Mouse (Mus musculus) megakaryocyte, adult 5-6 weeks (primary cell): ENCODE results near the gene Capn2. TPM values are rescaled to one million over a fixed set of nuclear protein-coding genes. Genes with fewer than 3 reads are reported as not detected.

Source experiments
- ATAC-seq: 2 replicates; pipeline ENCODE4 v1.8.0; 2016; ENCODE audit warnings: mild to moderate bottlenecking, inconsistent platforms; ENCODE audit not compliant: poor library complexity, severe bottlenecking
- total RNA-seq, 2 experiments: library from RNA; stranded (forward) in 1 of 2; stranded (reverse) in 1 of 2; fragments of 153-499, 151-499 nt in 1 of 2; fragments of 221-1000, 200-1000 nt in 1 of 2; gene quantifications; 2 replicates each; pipeline versions ENCODE4 v1.2.3 to v1.2.4; 2015 to 2017

Gene Capn2
- total RNA-seq, 2 experiments from 2014 or later = 122 to 241 TPM

- peak; percentile 34; the same call in 1 of the 2 replicates for ATAC-seq
Observed at GRCm38 (mm10) chr1:182475005-182475796, 42.2 kb downstream of the Capn2 start.

- ATAC-seq = no peak
Observed at GRCm38 (mm10) chr1:182465978-182466377, 51.4 kb downstream of the Capn2 start.

GRCm38 (mm10) chr1:182465309-182465708 lies 52.1 kb downstream of the Capn2 start:
- ATAC-seq = no peak

- no peak for ATAC-seq
Observed at GRCm38 (mm10) chr1:182461813-182462212, 55.6 kb downstream of the Capn2 start.

- peak; percentile 88 for ATAC-seq
Observed at GRCm38 (mm10) chr1:182461261-182461660, 56.1 kb downstream of the Capn2 start.

- no peak for ATAC-seq
Observed at GRCm38 (mm10) chr1:182460291-182461244, 56.8 kb downstream of the Capn2 start.

GRCm38 (mm10) chr1:182459436-182459835 lies 58.0 kb downstream of the Capn2 start:
- ATAC-seq = no peak

- ATAC-seq = no peak
Observed at GRCm38 (mm10) chr1:182458556-182458955, 58.9 kb downstream of the Capn2 start.

- no peak for ATAC-seq
Observed at GRCm38 (mm10) chr1:182455080-182455479, 62.3 kb downstream of the Capn2 start.

GRCm38 (mm10) chr1:182452473-182452872 lies 64.9 kb downstream of the Capn2 start:
- no peak for ATAC-seq

- no peak for ATAC-seq
Observed at GRCm38 (mm10) chr1:182448276-182449035, 69.0 kb downstream of the Capn2 start.

GRCm38 (mm10) chr1:182444116-182444515 lies 73.3 kb downstream of the Capn2 start:
- ATAC-seq = no peak

- no peak for ATAC-seq
Observed at GRCm38 (mm10) chr1:182441791-182442473, 75.5 kb downstream of the Capn2 start.

- ATAC-seq = no peak
Observed at GRCm38 (mm10) chr1:182439546-182440222, 77.7 kb downstream of the Capn2 start.

GRCm38 (mm10) chr1:182436746-182437145 lies 80.7 kb downstream of the Capn2 start:
- ATAC-seq = no peak

- ATAC-seq = peak; percentile 54
Observed at GRCm38 (mm10) chr1:182432059-182432458, 85.3 kb downstream of the Capn2 start.

- ATAC-seq = no peak
Observed at GRCm38 (mm10) chr1:182430676-182431075, 86.7 kb downstream of the Capn2 start.

GRCm38 (mm10) chr1:182429826-182430225 lies 87.6 kb downstream of the Capn2 start:
- ATAC-seq = no peak

GRCm38 (mm10) chr1:182427426-182427825 lies 90.0 kb downstream of the Capn2 start:
- no peak for ATAC-seq

GRCm38 (mm10) chr1:182426444-182426843 lies 91.0 kb downstream of the Capn2 start:
- ATAC-seq = no peak
